Mouse (Mus musculus): ENCODE measurements around the gene Rex2.
"Not testable (repeated sequence)": the region's sequence is repeated elsewhere in the genome, so short reads cannot be mapped to it uniquely, and the experiment has no call there.

GRCm38 (mm10) chr4:147065861-147066260 lies 44.2 kb downstream of the Rex2 start:
- not testable (repeated sequence) for TF ChIP-seq TAL1, GATA1 (IDR thresholded peaks at IDR 0.05; ENCODE audit: low read length)
